Mouse (Mus musculus): ENCODE results near the gene C330021F23Rik. TPM values are rescaled to one million over a fixed set of nuclear protein-coding genes. Genes with fewer than 3 reads are reported as not detected.

Gene C330021F23Rik
- polyA plus RNA-seq, 1 experiment from 2014 or later = 3.1 TPM

- Histone ChIP-seq H3K27me3 (peaks cover 20% of the 10 kb centered on the region), H3K36me3 (replicated peaks) (no peaks in the 10 kb centered on the region), H3K4me3 (replicated peaks) (no peak overlapping the region), H3K9me3 (no peaks in the 10 kb centered on the region), H3K27ac (no peak overlapping the region), H3K9ac (no peak overlapping the region), H3K4me1 (peaks cover 15% of the 10 kb centered on the region), H3K4me2 (no peak overlapping the region)
- ATAC-seq (ENCODE audit: low FRiP score) = no peak
- WGBS = 68% methylated on average over 5 of the region's 5 CpGs
Measured at GRCm38 (mm10) chr8:3626971-3627370, 59.2 kb downstream of the C330021F23Rik start.

GRCm38 (mm10) chr8:3628014-3628413 lies 60.2 kb downstream of the C330021F23Rik start:
- no peak overlapping the region for H3K4me2 ChIP-seq
- peaks cover 9% of the 10 kb centered on the region for H3K4me1 ChIP-seq
- 0 out of 2 replicates have a peak, but pooled peaks have one; percentile 37 for ATAC-seq (ENCODE audit: low FRiP score)

GRCm38 (mm10) chr8:3630647-3631477 lies 63.1 kb downstream of the C330021F23Rik start, which contains the start of gene Stxbp2:
TSS of gene Stxbp2 (plus strand) at chr8:3630955.
- Histone ChIP-seq H3K4me1 (peaks cover 9% of the 10 kb centered on the region), H3K9ac (peak within 1 kb of the TSS; percentile 56), H3K4me3 (replicated peaks) (peak within 1 kb of the TSS; percentile 57), H3K27ac (no peak within 1 kb of the TSS), H3K36me3 (replicated peaks) (no peaks in the 10 kb centered on the region), H3K27me3 (peaks cover 20% of the 10 kb centered on the region), H3K9me3 (no peaks in the 10 kb centered on the region), H3K4me2 (peak within 1 kb of the TSS; percentile 77)
- peak; percentile 88 for ATAC-seq (ENCODE audit: low FRiP score)
- WGBS = 7% methylated on average over 47 of the region's 47 CpGs

More at GRCm38 (mm10) chr8:3628014-3628413, 60.2 kb downstream of the C330021F23Rik start:
- Histone ChIP-seq H3K27ac (no peak overlapping the region), H3K9ac (no peak overlapping the region), H3K27me3 (peaks cover 20% of the 10 kb centered on the region), H3K4me3 (replicated peaks) (no peak overlapping the region), H3K9me3 (no peaks in the 10 kb centered on the region), H3K36me3 (replicated peaks) (no peaks in the 10 kb centered on the region)
- WGBS = 36% methylated on average over 5 of the region's 5 CpGs

- peak overlapping the region; percentile 56; the same call in 1 of the 2 replicates for H3K9ac ChIP-seq
- H3K4me2 ChIP-seq = peak overlapping the region; percentile 77
- H3K4me1 ChIP-seq = peaks cover 9% of the 10 kb centered on the region
- no peak overlapping the region for H3K27ac ChIP-seq
- H3K27me3 ChIP-seq = peaks cover 20% of the 10 kb centered on the region
- H3K9me3 ChIP-seq = no peaks in the 10 kb centered on the region
- H3K36me3 ChIP-seq (replicated peaks) = no peaks in the 10 kb centered on the region
- WGBS = 25% methylated on average over 8 of the region's 8 CpGs
- peak overlapping the region; percentile 57 for H3K4me3 ChIP-seq (replicated peaks)
- ATAC-seq (ENCODE audit: low FRiP score) = peak; percentile 15; the same call in 1 of the 2 replicates
Measured at GRCm38 (mm10) chr8:3631478-3631875, 63.7 kb downstream of the C330021F23Rik start.

Other genes starting within 250 kb of the C330021F23Rik start
- gene A430078G23Rik, start 214.6 kb upstream of the C330021F23Rik start, polyA plus RNA-seq (2016; fragmentation: Nextera tagmentation; extraction: Ambion mirVana) = 0.06 TPM in 1 of 2 replicates, not detected in the other
- gene Arhgef18, start 175.0 kb upstream of the C330021F23Rik start, polyA plus RNA-seq (2016; fragmentation: Nextera tagmentation; extraction: Ambion mirVana) = 13.4 and 14.2 TPM in 2 replicates
- gene Pex11g, start 100.3 kb upstream of the C330021F23Rik start, polyA plus RNA-seq (2016; fragmentation: Nextera tagmentation; extraction: Ambion mirVana) = 3.7 and 4.4 TPM in 2 replicates
- gene Tex45, start 97.1 kb upstream of the C330021F23Rik start, polyA plus RNA-seq (2016; fragmentation: Nextera tagmentation; extraction: Ambion mirVana) = not detected in 2 replicates
- gene Zfp358, start 74.9 kb upstream of the C330021F23Rik start, polyA plus RNA-seq (2016; fragmentation: Nextera tagmentation; extraction: Ambion mirVana) = 69.3 and 78.4 TPM in 2 replicates
- 68.5 and 72.4 TPM in 2 replicates for gene Mcoln1, start 67.5 kb upstream of the C330021F23Rik start, polyA plus RNA-seq (2016; fragmentation: Nextera tagmentation; extraction: Ambion mirVana)
- gene Pnpla6, start 52.6 kb upstream of the C330021F23Rik start, polyA plus RNA-seq (2016; fragmentation: Nextera tagmentation; extraction: Ambion mirVana) = 22.7 and 24.2 TPM in 2 replicates
- gene Camsap3, start 19.3 kb downstream of the C330021F23Rik start, polyA plus RNA-seq (2016; fragmentation: Nextera tagmentation; extraction: Ambion mirVana) = 20.3 and 24.0 TPM in 2 replicates
- gene Xab2, start 53.3 kb downstream of the C330021F23Rik start, polyA plus RNA-seq (2016; fragmentation: Nextera tagmentation; extraction: Ambion mirVana) = 65.8 and 68.7 TPM in 2 replicates
- 115 and 121 TPM in 2 replicates for gene Pet100, start 53.6 kb downstream of the C330021F23Rik start, polyA plus RNA-seq (2016; fragmentation: Nextera tagmentation; extraction: Ambion mirVana)
- gene Pcp2, start 57.6 kb downstream of the C330021F23Rik start, polyA plus RNA-seq (2016; fragmentation: Nextera tagmentation; extraction: Ambion mirVana) = 0.43 TPM in 1 of 2 replicates, not detected in the other
- 28.7 and 29.3 TPM in 2 replicates for gene Stxbp2, start 63.0 kb downstream of the C330021F23Rik start, polyA plus RNA-seq (2016; fragmentation: Nextera tagmentation; extraction: Ambion mirVana)
- gene Retn, start 87.8 kb downstream of the C330021F23Rik start, polyA plus RNA-seq (2016; fragmentation: Nextera tagmentation; extraction: Ambion mirVana) = 0.32 and 0.46 TPM in 2 replicates
- 0.13 TPM in 1 of 2 replicates, not detected in the other for gene Mcemp1, start 97.8 kb downstream of the C330021F23Rik start, polyA plus RNA-seq (2016; fragmentation: Nextera tagmentation; extraction: Ambion mirVana)
- 6.7 and 7.0 TPM in 2 replicates for gene Fcor, start 104.4 kb downstream of the C330021F23Rik start, polyA plus RNA-seq (2016; fragmentation: Nextera tagmentation; extraction: Ambion mirVana)
- 44.6 and 44.8 TPM in 2 replicates for gene Trappc5, start 108.3 kb downstream of the C330021F23Rik start, polyA plus RNA-seq (2016; fragmentation: Nextera tagmentation; extraction: Ambion mirVana)
- 0.35 and 0.89 TPM in 2 replicates for gene Fcer2a, start 126.2 kb downstream of the C330021F23Rik start, polyA plus RNA-seq (2016; fragmentation: Nextera tagmentation; extraction: Ambion mirVana)
- gene Clec4g, start 152.7 kb downstream of the C330021F23Rik start, polyA plus RNA-seq (2016; fragmentation: Nextera tagmentation; extraction: Ambion mirVana) = not detected in 2 replicates
- gene Cd209a, start 181.0 kb downstream of the C330021F23Rik start, polyA plus RNA-seq (2016; fragmentation: Nextera tagmentation; extraction: Ambion mirVana) = not detected in 2 replicates

All from forebrain, embryonic 12.5 days (tissue).